Mouse (Mus musculus): ENCODE data around the gene St3gal2.

GRCm38 (mm10) chr8:110959071-110959780, 39.5 kb downstream of the St3gal2 start:
- no peak for TF ChIP-seq CTCF (IDR thresholded peaks at IDR 0.05; ENCODE audit: extremely low read depth, insufficient read depth, low read length)
- TF ChIP-seq POLR2A (IDR thresholded peaks at IDR 0.05; ENCODE audit: extremely low read depth, insufficient read depth, low read length) = no peak

Data from cortical plate, adult 2 months (tissue).